Mouse (Mus musculus): Measurements from ENCODE around the gene Zkscan3. TPM values are rescaled to one million over a fixed set of nuclear protein-coding genes. Genes with fewer than 3 reads are reported as not detected.
A peak's percentile ranks its signal among the peaks of the same experiment; 100 is the strongest.
"Not testable (repeated sequence)": the region's sequence is repeated elsewhere in the genome, so short reads cannot be mapped to it uniquely, and the experiment has no call there.

Zkscan3 gene
- polyA plus RNA-seq, 1 experiment: 45.0 TPM

DNA sequence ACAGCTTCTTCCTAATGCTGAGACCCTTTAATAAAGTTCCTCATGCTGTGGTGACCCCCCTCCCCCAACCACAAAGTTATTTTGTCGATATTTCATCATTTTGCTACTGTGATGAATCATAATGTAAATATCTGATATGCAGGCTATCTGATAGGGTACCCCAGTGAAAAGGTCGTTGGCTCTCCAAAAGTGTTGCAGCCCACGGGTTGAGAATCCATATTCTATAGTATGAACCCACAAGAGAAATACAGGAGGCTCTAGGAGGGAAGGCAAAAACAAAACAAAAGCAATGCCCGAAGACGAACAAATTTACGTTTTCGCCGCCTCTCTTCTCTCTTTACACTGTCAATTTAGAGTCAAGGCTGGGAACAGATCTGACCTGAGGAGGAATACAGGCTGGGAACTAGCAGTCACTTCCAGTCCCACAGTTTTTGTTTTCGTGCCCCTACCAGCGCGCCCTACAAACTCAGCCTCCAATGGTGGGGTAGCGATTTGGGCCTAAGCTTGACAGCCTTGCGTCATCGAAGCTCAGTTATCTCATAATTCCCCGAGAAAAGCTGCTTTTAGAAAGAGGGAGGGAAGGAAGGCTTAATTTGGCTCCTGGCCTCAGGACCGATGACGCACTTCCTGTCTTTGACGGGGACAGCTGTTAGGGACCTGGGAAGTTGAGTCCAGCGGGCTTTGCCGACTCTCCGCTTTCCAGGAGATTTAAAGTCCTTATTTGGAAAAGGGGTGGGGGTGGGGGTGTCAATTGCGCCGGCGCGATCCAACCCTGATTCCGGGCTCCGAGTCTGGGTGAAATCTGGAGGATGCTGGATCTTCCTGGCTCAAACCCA lies 5.6 kb upstream of the Zkscan3 start:
- Histone ChIP-seq H3K27ac (ENCODE audit: insufficient read depth, low read length) (peak overlapping the region; percentile 85), H3K4me3 (replicated peaks; ENCODE audit: insufficient read depth, low read depth, low read length) (peak overlapping the region; percentile 90), H3K4me1 (ENCODE audit: control insufficient read depth, insufficient read depth, low read length) (no peaks in the 10 kb centered on the region), H3K27me3 (ENCODE audit: control insufficient read depth, insufficient read depth, low read length) (no peaks in the 10 kb centered on the region)
- DNase-seq: peak; percentile 90 to 92
- TF ChIP-seq CTCF (IDR thresholded peaks at IDR 0.05; ENCODE audit: borderline replicate concordance, insufficient read depth, low read depth, low read length): no peak
- TF ChIP-seq POLR2A (IDR thresholded peaks at IDR 0.05; ENCODE audit: borderline replicate concordance, insufficient read depth, low read length): peak; percentile 65; the same call in 1 of the 2 replicates
- 3% methylated on average over 27 of the region's 27 CpGs for WGBS

DNA sequence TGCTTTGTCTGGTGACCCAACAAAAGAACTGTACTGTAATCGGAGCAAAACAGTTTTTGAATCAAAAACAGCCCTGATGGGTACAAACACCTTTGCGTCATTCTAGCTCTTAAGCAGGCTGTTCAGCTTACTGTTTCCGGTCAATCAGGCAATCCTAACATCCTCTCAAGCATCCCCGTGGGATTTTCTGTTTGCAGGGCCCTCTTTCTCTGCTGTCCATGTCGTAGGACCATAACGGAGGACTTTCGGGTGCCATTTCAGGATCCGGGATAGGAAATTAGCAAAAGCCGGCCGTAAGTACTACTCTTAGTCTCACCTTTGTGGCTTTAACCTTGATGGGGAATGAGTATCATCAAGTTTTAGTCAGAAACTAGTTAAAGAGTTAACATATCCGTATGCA lies 4.8 kb upstream of the Zkscan3 start:
- DNase-seq: no peak
- H3K27me3 ChIP-seq (ENCODE audit: control insufficient read depth, insufficient read depth, low read length): no peaks in the 10 kb centered on the region
- no peaks in the 10 kb centered on the region for H3K4me1 ChIP-seq (ENCODE audit: control insufficient read depth, insufficient read depth, low read length)
- 83% methylated on average over 11 of the region's 11 CpGs for WGBS
- H3K4me3 ChIP-seq (replicated peaks; ENCODE audit: insufficient read depth, low read depth, low read length): no peak overlapping the region
- 0 out of 2 replicates have a peak overlapping the region, but pooled peaks have one; percentile 46 for H3K27ac ChIP-seq (ENCODE audit: insufficient read depth, low read length)
- TF ChIP-seq CTCF (IDR thresholded peaks at IDR 0.05; ENCODE audit: borderline replicate concordance, insufficient read depth, low read depth, low read length) (no peak), POLR2A (IDR thresholded peaks at IDR 0.05; ENCODE audit: borderline replicate concordance, insufficient read depth, low read length) (no peak)

DNA sequence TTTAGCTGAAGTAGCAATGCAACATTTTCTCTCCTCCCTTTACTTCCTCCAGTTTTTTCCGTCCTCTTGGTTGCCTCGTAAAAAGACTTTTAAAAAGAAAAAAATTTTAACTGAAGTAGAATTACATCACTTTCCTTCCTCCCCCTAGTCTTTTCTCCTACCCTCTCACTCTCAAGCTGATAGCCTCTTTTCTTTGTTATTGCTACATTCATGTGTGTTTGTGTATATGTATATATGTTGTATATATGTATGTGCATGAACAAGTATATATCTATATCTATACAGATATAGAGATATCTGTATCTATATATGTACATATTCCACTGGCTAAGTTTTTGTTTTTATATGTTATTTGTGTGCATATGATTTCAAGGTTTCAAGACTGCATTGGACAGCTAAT lies 293 bp upstream of the Zkscan3 start:
- H3K27me3 ChIP-seq (ENCODE audit: control insufficient read depth, insufficient read depth, low read length): no peaks in the 10 kb centered on the region
- DNase-seq: no peak
- WGBS: 0% methylated on average over 2 of the region's 2 CpGs
- H3K4me3 ChIP-seq (replicated peaks; ENCODE audit: insufficient read depth, low read depth, low read length): peak overlapping the region; percentile 96
- H3K27ac ChIP-seq (ENCODE audit: insufficient read depth, low read length): no peak overlapping the region
- TF ChIP-seq POLR2A (IDR thresholded peaks at IDR 0.05; ENCODE audit: borderline replicate concordance, insufficient read depth, low read length): no peak
- H3K4me1 ChIP-seq (ENCODE audit: control insufficient read depth, insufficient read depth, low read length): no peaks in the 10 kb centered on the region

DNA sequence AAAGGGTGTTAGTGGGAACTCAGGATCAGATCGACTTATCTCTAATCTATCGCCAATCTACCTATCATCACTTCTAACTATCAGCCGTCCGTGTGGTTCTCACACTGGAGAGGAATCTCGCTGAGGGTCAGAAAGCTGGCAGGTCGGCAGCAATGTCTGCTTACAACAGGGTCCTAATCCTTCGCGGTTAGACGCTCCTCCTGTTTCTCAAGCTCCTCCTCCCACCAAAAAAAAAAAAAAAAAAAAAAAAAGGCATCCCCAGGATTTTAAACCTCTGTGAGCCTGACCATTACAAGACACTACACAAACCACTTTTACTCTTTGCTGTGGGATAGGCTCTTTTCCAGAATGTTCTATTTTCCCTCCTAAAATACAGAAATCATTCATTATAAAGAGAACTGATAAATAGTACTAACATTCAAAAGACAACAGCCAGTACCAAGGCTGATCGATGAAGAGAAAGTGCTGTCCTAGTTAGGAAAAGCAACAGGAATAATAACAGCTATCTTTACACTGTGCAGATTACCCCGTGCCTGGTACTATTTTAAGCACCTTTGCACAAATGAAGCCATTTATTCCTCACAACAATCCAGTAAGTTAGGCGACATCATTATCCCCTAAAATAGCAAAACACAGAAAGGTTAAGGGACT lies 794 bp downstream of the Zkscan3 start:
- TF ChIP-seq CTCF (IDR thresholded peaks at IDR 0.05; ENCODE audit: borderline replicate concordance, insufficient read depth, low read depth, low read length) (no peak), POLR2A (IDR thresholded peaks at IDR 0.05; ENCODE audit: borderline replicate concordance, insufficient read depth, low read length) (no peak)
- H3K27me3 ChIP-seq (ENCODE audit: control insufficient read depth, insufficient read depth, low read length): no peaks in the 10 kb centered on the region
- no peak for DNase-seq
- H3K4me3 ChIP-seq (replicated peaks; ENCODE audit: insufficient read depth, low read depth, low read length): peak overlapping the region; percentile 96
- H3K27ac ChIP-seq (ENCODE audit: insufficient read depth, low read length): no peak overlapping the region
- 14% methylated on average over 12 of the region's 12 CpGs for WGBS
- H3K4me1 ChIP-seq (ENCODE audit: control insufficient read depth, insufficient read depth, low read length): no peaks in the 10 kb centered on the region

DNA sequence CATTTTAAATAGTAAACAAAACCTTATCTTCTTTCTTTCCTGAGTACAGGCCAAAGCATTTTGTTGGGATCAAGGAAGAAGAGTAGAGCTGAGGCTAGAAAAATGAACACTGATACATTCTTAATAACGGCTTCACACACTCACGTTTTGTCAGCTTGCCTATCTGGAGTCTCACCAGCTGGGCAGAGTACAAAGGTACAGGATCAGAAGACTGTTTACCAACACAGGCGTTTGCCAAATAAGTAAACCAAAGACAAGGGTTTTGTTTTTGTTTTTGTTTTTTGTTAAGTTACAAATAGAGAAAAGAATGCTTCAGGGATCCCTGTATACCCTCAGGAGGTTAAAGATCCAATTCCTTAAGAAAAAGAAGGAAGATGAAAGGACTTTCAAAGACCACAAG lies 1.4 kb downstream of the Zkscan3 start:
- WGBS: 59% methylated on average over 3 of the region's 3 CpGs
- Histone ChIP-seq H3K4me3 (replicated peaks; ENCODE audit: insufficient read depth, low read depth, low read length) (no peak overlapping the region), H3K27ac (ENCODE audit: insufficient read depth, low read length) (no peak overlapping the region), H3K4me1 (ENCODE audit: control insufficient read depth, insufficient read depth, low read length) (no peaks in the 10 kb centered on the region), H3K27me3 (ENCODE audit: control insufficient read depth, insufficient read depth, low read length) (no peaks in the 10 kb centered on the region)
- no peak for DNase-seq
- TF ChIP-seq POLR2A (IDR thresholded peaks at IDR 0.05; ENCODE audit: borderline replicate concordance, insufficient read depth, low read length): no peak
- no peak for TF ChIP-seq CTCF (IDR thresholded peaks at IDR 0.05; ENCODE audit: borderline replicate concordance, insufficient read depth, low read depth, low read length)

DNA sequence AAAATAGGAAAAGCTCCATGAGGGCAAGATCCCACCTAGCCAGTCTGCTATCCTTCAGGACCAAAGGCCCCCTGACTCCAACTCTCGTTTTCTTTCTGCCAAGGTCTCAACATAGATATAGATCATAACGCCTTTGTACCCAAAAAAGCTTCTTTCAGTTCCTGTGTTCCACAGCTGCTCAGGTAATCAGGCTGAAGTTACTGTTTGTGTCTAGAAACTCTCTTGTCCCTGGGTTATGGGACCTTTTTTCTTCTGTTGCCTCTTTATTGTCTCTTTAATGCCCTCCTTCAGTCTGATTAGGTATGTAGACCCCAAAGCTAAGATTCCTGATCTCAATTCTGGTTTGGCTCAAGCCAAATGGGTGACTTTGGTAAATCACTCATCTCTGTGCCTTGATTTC lies 5.1 kb downstream of the Zkscan3 start:
- WGBS: 89% methylated on average over 2 of the region's 2 CpGs
- no peak for DNase-seq
- H3K4me1 ChIP-seq (ENCODE audit: control insufficient read depth, insufficient read depth, low read length): no peaks in the 10 kb centered on the region
- no peak overlapping the region for H3K27ac ChIP-seq (ENCODE audit: insufficient read depth, low read length)
- no peaks in the 10 kb centered on the region for H3K27me3 ChIP-seq (ENCODE audit: control insufficient read depth, insufficient read depth, low read length)
- H3K4me3 ChIP-seq (replicated peaks; ENCODE audit: insufficient read depth, low read depth, low read length): no peak overlapping the region
- TF ChIP-seq POLR2A (IDR thresholded peaks at IDR 0.05; ENCODE audit: borderline replicate concordance, insufficient read depth, low read length) (no peak), CTCF (IDR thresholded peaks at IDR 0.05; ENCODE audit: borderline replicate concordance, insufficient read depth, low read depth, low read length) (no peak)

DNA sequence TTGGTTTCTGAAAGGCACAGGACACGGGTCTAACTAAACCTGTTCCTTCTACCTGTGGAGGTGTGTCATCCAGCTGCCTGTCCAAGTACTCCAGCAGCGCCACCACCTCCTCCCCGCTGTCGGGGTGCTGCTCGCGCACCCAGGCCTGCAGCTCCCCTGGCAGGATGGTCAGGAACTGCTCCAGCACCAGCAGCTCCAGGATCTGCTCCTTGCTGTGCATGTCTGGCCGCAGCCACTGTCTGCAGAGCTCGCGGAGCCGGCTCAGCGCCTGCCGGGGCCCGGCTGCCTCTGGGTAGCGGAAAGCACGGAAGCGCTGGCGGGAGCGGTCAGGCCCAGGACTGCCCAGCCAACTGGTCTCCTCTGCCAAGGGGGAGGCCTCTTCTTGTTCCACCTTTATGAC lies 6.5 kb downstream of the Zkscan3 start:
- H3K4me3 ChIP-seq (replicated peaks; ENCODE audit: insufficient read depth, low read depth, low read length); H3K27me3 ChIP-seq (ENCODE audit: control insufficient read depth, insufficient read depth, low read length); H3K4me1 ChIP-seq (ENCODE audit: control insufficient read depth, insufficient read depth, low read length); H3K27ac ChIP-seq (ENCODE audit: insufficient read depth, low read length): not testable (repeated sequence)
- peak; percentile 42 to 48 for DNase-seq
- 91% methylated on average over 18 of the region's 18 CpGs for WGBS

DNA sequence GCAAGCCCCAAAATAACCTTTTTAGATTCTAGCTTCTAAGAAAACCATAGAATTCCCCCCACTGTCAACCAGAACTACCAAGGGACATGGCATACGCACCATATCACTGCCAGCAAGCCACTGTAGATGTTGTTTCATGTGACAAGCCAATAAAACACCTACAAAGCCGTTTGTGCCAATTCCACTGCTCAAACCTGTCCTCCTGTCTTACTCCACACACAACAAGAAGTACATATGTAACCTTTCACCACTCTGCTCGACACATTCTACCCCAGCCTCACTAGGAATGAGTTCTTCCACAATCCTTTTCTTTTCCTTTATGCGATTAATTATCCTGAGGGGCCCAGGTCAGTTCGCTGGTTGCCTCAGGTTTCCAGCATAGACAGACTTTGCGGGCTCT lies 6.9 kb downstream of the Zkscan3 start:
- H3K27me3 ChIP-seq (ENCODE audit: control insufficient read depth, insufficient read depth, low read length): no peaks in the 10 kb centered on the region
- H3K27ac ChIP-seq (ENCODE audit: insufficient read depth, low read length): no peak overlapping the region
- no peak overlapping the region for H3K4me3 ChIP-seq (replicated peaks; ENCODE audit: insufficient read depth, low read depth, low read length)
- H3K4me1 ChIP-seq (ENCODE audit: control insufficient read depth, insufficient read depth, low read length): no peaks in the 10 kb centered on the region
- 92% methylated on average over 6 of the region's 6 CpGs for WGBS
- TF ChIP-seq CTCF (IDR thresholded peaks at IDR 0.05; ENCODE audit: borderline replicate concordance, insufficient read depth, low read depth, low read length): no peak
- no peak for TF ChIP-seq POLR2A (IDR thresholded peaks at IDR 0.05; ENCODE audit: borderline replicate concordance, insufficient read depth, low read length)
- DNase-seq: no peak

Data from cerebellum, adult 2 months (tissue).